Mouse (Mus musculus) urinary bladder, postnatal 0 days (tissue): ENCODE data around the gene Larp1b. TPM values are rescaled to one million over a fixed set of nuclear protein-coding genes. Genes with fewer than 3 reads are reported as not detected.

Experiments used
- polyA plus RNA-seq: library from polyadenylated mRNA; unstranded; fragments of >200 nt; fragmentation: Nextera tagmentation; extraction: Ambion mirVana; gene quantifications from 2 replicates; pipeline ENCODE4 v1.2.1, GENCODE M21; 2015

The Larp1b gene
- 18.2 and 22.5 TPM in 2 replicates for polyA plus RNA-seq

GRCm38 (mm10) chr3:40949170-40949902, at the start of gene Larp1b:
TSS of gene Larp1b (plus strand) at chr3:40949828.

GRCm38 (mm10) chr3:40902443-40902842, 47.2 kb upstream of the Larp1b start, which contains the start of gene 1700034I23Rik:
TSS of gene 1700034I23Rik (minus strand) at chr3:40902543.

GRCm38 (mm10) chr3:41082885-41083789, 133.5 kb downstream of the Larp1b start, which contains the start of gene Pgrmc2:
TSS of gene Pgrmc2 (minus strand) at chr3:41083046.

Other genes with a start within 250 kb of the Larp1b start
- 0.17 and 0.35 TPM in 2 replicates for gene Slc25a31, start 241.0 kb upstream of the Larp1b start, polyA plus RNA-seq
- gene Hspa4l, start 205.3 kb upstream of the Larp1b start, polyA plus RNA-seq = 7.7 and 9.2 TPM in 2 replicates
- gene Plk4, start 149.8 kb upstream of the Larp1b start, polyA plus RNA-seq = 11.8 and 18.1 TPM in 2 replicates
- gene Mfsd8, start 102.9 kb upstream of the Larp1b start, polyA plus RNA-seq = 5.9 and 6.6 TPM in 2 replicates
- gene Abhd18, start 102.9 kb upstream of the Larp1b start, polyA plus RNA-seq = 2.7 and 4.0 TPM in 2 replicates
- gene 1700034I23Rik, start 47.3 kb upstream of the Larp1b start, polyA plus RNA-seq = 0.07 TPM in 2 replicates
- 22.6 and 27.3 TPM in 2 replicates for gene Pgrmc2, start 133.2 kb downstream of the Larp1b start, polyA plus RNA-seq